Mouse (Mus musculus): ENCODE measurements around the gene Depdc7.

DNA sequence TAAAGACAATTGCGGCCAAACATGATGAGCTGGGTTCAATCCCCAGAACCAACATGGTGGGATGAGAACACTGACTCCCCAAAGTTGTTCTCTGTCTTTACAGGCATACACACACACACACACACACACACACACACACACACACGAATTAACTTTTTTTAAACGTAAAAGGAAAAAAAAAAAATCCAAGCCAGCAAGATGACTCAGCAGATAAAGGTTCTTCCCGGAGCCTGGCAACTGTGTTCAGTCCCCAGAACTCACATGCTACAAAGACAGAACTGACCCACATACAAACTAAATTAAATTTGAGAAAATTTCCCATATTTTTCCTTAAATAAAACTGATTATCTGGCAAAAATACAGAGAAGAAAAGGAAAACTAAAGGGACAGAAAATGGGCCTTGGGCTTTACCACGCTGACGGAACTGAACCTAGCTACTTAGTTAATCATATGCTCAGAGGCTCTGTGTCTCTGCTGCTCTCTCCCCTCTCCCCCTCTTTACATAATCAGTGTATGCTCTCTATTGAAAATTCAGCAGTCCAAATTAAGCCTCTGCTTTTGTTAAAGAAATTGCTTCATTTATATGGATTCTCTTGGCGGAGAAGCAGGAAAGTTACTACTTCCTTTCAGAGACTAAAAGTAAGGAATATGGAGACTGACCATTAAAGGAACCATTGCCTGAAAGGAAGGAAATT lies 10.0 kb downstream of the Depdc7 start:
- TF ChIP-seq CTCF (IDR thresholded peaks at IDR 0.05) (no peak), POLR2A (IDR thresholded peaks at IDR 0.05; ENCODE audit: insufficient read depth, low read depth, low read length) (no peak)

Measured in heart, adult 2 months (tissue).